Mouse (Mus musculus) CH12.LX (cell line): ENCODE data around the gene Lamtor2. TPM values are rescaled to one million over a fixed set of nuclear protein-coding genes. Genes with fewer than 3 reads are reported as not detected.
"Not testable (repeated sequence)": the region's sequence is repeated elsewhere in the genome, so short reads cannot be mapped to it uniquely, and the experiment has no call there.

Experiments used
- DNase-seq: peaks from one replicate; pipeline ENCODE4 v3.0.0-alpha.2; 2013; ENCODE audit errors: extremely low read depth
- H3K27ac ChIP-seq: 2 replicates; pipeline ENCODE4 v1.5.1; 2012; ENCODE audit warnings: low read depth, mild to moderate bottlenecking, control low read depth, moderate library complexity; ENCODE audit not compliant: insufficient read depth
- H3K27me3 ChIP-seq: replicated peaks from 2 replicates; pipeline ENCODE3; 2012; ENCODE audit warnings: inconsistent platforms
- H3K36me3 ChIP-seq, 2 experiments: replicated peaks in 1 of 2; 2 replicates each; pipeline versions ENCODE3 to v1.6.1; 2012; ENCODE audit warnings: inconsistent platforms in 1 of 2, low read length in 1 of 2, mild to moderate bottlenecking in 1 of 2, mixed read lengths in 1 of 2, moderate library complexity in 1 of 2; ENCODE audit not compliant: control insufficient read depth in 1 of 2, insufficient read depth in 1 of 2
- H3K4me1 ChIP-seq, 2 experiments: 2 replicates each; pipeline ENCODE4 v1.6.1; 2012; ENCODE audit warnings: inconsistent platforms in 1 of 2, moderate library complexity in 1 of 2; ENCODE audit not compliant: insufficient read depth in 2 of 2, control insufficient read depth in 1 of 2
- H3K4me2 ChIP-seq: 2 replicates; pipeline ENCODE4 v1.6.1; 2012; ENCODE audit warnings: low read depth, mild to moderate bottlenecking, control low read depth; ENCODE audit not compliant: poor library complexity, insufficient read depth, severe bottlenecking
- H3K4me3 ChIP-seq, 3 experiments: fragments of 150-350 bp in 1 of 3; sonication (generic) in 1 of 3; replicated peaks in 1 of 3; 2 replicates each; pipeline versions ENCODE3 to v1.5.1; 2011 to 2012; ENCODE audit warnings: low read depth in 2 of 3, low read length in 2 of 3, mild to moderate bottlenecking in 2 of 3, moderate library complexity in 2 of 3, control low read depth in 1 of 3, improper control_type of control experiment in 1 of 3, inconsistent platforms in 1 of 3, mixed read lengths in 1 of 3; ENCODE audit not compliant: poor library complexity in 1 of 3
- H3K79me2 ChIP-seq: replicated peaks from 2 replicates; pipeline ENCODE4 v1.6.1; 2012; ENCODE audit warnings: mild to moderate bottlenecking, moderate library complexity; ENCODE audit not compliant: control insufficient read depth, poor library complexity, insufficient read depth, severe bottlenecking; ENCODE audit errors: extremely low read depth
- H3K9ac ChIP-seq: 2 replicates; pipeline ENCODE4 v1.6.1; 2012; ENCODE audit warnings: low read depth, mild to moderate bottlenecking, control low read depth, moderate library complexity; ENCODE audit not compliant: insufficient read depth
- H3K9me3 ChIP-seq: replicated peaks from 2 replicates; pipeline ENCODE3; 2012; ENCODE audit warnings: low read length, inconsistent platforms, mixed read lengths
- BHLHE40 ChIP-seq: IDR thresholded peaks from 2 replicates; pipeline ENCODE4 v1.6.1; 2011; ENCODE audit warnings: mild to moderate bottlenecking, low read depth, low read length, improper control_type of control experiment
- CHD1 ChIP-seq: IDR thresholded peaks from 2 replicates; pipeline ENCODE4 v1.6.1; 2012; ENCODE audit warnings: low read depth, low read length, improper control_type of control experiment, inconsistent platforms
- ELF1 ChIP-seq: IDR thresholded peaks from 2 replicates; pipeline ENCODE4 v1.6.1; 2014; ENCODE audit warnings: low read depth, mild to moderate bottlenecking, inconsistent platforms, low read length, improper control_type of control experiment
- GABPA ChIP-seq: IDR thresholded peaks from 2 replicates; pipeline ENCODE4 v1.6.1; 2012; ENCODE audit warnings: low read depth, low read length, improper control_type of control experiment, inconsistent platforms; ENCODE audit not compliant: insufficient replicate concordance
- HCFC1 ChIP-seq: IDR thresholded peaks from 2 replicates; pipeline ENCODE4 v1.6.1; 2012; ENCODE audit warnings: low read depth, mild to moderate bottlenecking, inconsistent platforms, low read length, improper control_type of control experiment
- MAFK ChIP-seq: IDR thresholded peaks from 2 replicates; pipeline ENCODE4 v1.6.1; 2011; ENCODE audit warnings: low read length, improper control_type of control experiment; ENCODE audit not compliant: insufficient replicate concordance
- MEF2A ChIP-seq: IDR thresholded peaks from 2 replicates; pipeline ENCODE4 v1.6.1; 2014; ENCODE audit warnings: low read depth, mild to moderate bottlenecking, inconsistent platforms, low read length, improper control_type of control experiment, borderline replicate concordance
- NELFE ChIP-seq: IDR thresholded peaks from 2 replicates; pipeline ENCODE4 v1.6.1; 2011; ENCODE audit warnings: low read depth, low read length, improper control_type of control experiment
- NRF1 ChIP-seq: IDR thresholded peaks from 2 replicates; pipeline ENCODE4 v1.6.1; 2014; ENCODE audit warnings: low read depth, mild to moderate bottlenecking, inconsistent platforms, low read length, improper control_type of control experiment, moderate library complexity
- PAX5 ChIP-seq: IDR thresholded peaks from 2 replicates; pipeline ENCODE4 v1.6.1; 2012; ENCODE audit warnings: low read length, inconsistent platforms, mixed read lengths
- RAD21 ChIP-seq: IDR thresholded peaks from 2 replicates; pipeline ENCODE4 v1.6.1; 2011; ENCODE audit warnings: low read depth, mild to moderate bottlenecking, low read length, improper control_type of control experiment, moderate library complexity
- RCOR1 ChIP-seq: conservative IDR thresholded peaks from 2 replicates; pipeline ENCODE4 v1.6.1; 2012; ENCODE audit warnings: low read depth, mild to moderate bottlenecking, inconsistent platforms, low read length, improper control_type of control experiment
- SIN3A ChIP-seq: IDR thresholded peaks from 2 replicates; pipeline ENCODE4 v1.6.1; 2012; ENCODE audit warnings: low read length, improper control_type of control experiment, inconsistent platforms
- TCF12 ChIP-seq: IDR thresholded peaks from 2 replicates; pipeline ENCODE4 v1.6.1; 2014; ENCODE audit warnings: low read depth, mild to moderate bottlenecking, inconsistent platforms, low read length, improper control_type of control experiment
- UBTF ChIP-seq: IDR thresholded peaks from 2 replicates; pipeline ENCODE4 v1.6.1; 2012; ENCODE audit warnings: low read depth, mild to moderate bottlenecking, inconsistent platforms, low read length, improper control_type of control experiment, moderate library complexity
- USF2 ChIP-seq: conservative IDR thresholded peaks from 2 replicates; pipeline ENCODE4 v1.6.1; 2011; ENCODE audit warnings: low read depth, low read length, improper control_type of control experiment
- ZC3H11A ChIP-seq: IDR thresholded peaks from 2 replicates; pipeline ENCODE4 v1.6.1; 2012; ENCODE audit warnings: low read depth, mild to moderate bottlenecking, inconsistent platforms, low read length, improper control_type of control experiment
- ZKSCAN1 ChIP-seq: IDR thresholded peaks from 2 replicates; pipeline ENCODE4 v1.6.1; 2012; ENCODE audit warnings: low read depth, inconsistent platforms, low read length, improper control_type of control experiment, borderline replicate concordance
- ZMIZ1 ChIP-seq: IDR thresholded peaks from 2 replicates; pipeline ENCODE4 v1.6.1; 2012; ENCODE audit warnings: low read depth, mild to moderate bottlenecking, inconsistent platforms, low read length, improper control_type of control experiment
- ZNF384 ChIP-seq: IDR thresholded peaks from 2 replicates; pipeline ENCODE4 v1.6.1; 2012; ENCODE audit warnings: low read depth, low read length, improper control_type of control experiment, inconsistent platforms
- dilution Hi-C: fragments of 300-500 bp; cut with MboI; formaldehyde crosslinking; loops from 2 replicates; pipeline ENCODE4 v1.14.3; 2020; ENCODE audit warnings: low sequenced_read_pairs; ENCODE audit not compliant: extremely low pct_unique_long_range_greater_than_20kb, extremely low pct_ligation_motif_present
- in situ Hi-C: fragments of 300-500 bp; cut with MboI; formaldehyde crosslinking; loops from 3 replicates; pipeline ENCODE4 v1.14.3; 2019; ENCODE audit warnings: low sequenced_read_pairs, low pct_ligation_motif_present, low pct_unique_long_range_greater_than_20kb, mixed read lengths
- polyA plus RNA-seq: library from polyadenylated mRNA; unstranded; fragments of >175 nt; gene quantifications from 2 replicates; pipeline ENCODE4 v1.2.1, GENCODE M21; 2012; ENCODE audit warnings: low read depth; ENCODE audit not compliant: insufficient read length
- total RNA-seq, 2 experiments: library from RNA; depleted of rRNA; stranded (reverse); fragments of 300-350 nt in 1 of 2; fragments of >200 nt in 1 of 2; gene quantifications; 2 replicates each; pipeline ENCODE4 v1.2.3; 2012 to 2014

The Lamtor2 gene
- total and polyA plus RNA-seq, 3 experiments = 44.0 to 96.6 (median 56.0) TPM

DNA sequence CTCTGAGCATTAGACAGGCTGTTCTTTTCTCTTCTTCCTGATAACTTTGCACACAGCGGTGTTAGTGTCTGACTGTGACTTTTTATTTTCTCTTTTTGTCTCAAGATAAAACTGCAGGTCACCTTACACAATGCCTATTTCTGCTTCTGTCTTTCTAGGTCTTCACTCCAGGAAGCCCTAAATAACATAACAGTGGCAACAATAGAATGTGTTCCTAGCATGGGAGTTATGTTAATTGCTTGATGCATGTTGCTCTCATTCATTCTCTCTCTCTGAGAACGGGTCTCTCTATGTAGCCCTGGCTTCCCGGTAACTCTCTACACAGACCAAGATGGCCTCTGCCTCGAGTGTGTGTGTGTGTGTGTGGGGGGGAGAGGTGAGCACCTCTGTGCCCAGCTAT lies 49.6 kb upstream of the Lamtor2 start:
- Histone ChIP-seq H3K27me3 (no peaks in the 10 kb centered on the region), H3K27ac (no peak overlapping the region), H3K9me3 (no peaks in the 10 kb centered on the region), H3K36me3 (no peaks in the 10 kb centered on the region)
- dilution Hi-C loops = no loop called here
- TF ChIP-seq ZNF384 (no peak), RCOR1 (no peak), HCFC1 (no peak), CHD1 (no peak), ZMIZ1 (no peak), TCF12 (no peak), RAD21 (no peak), NRF1 (no peak), ELF1 (no peak), BHLHE40 (no peak), MAFK (no peak), GABPA (no peak), NELFE (no peak), UBTF (no peak), ZKSCAN1 (no peak), USF2 (no peak), PAX5 (no peak), MEF2A (no peak), ZC3H11A (no peak), SIN3A (no peak)
- TF ChIP-seq, all 38 proteins: peak for 0
- Histone ChIP-seq H3K4me3 (no peak overlapping the region), H3K4me2 (no peak overlapping the region), H3K79me2 (no peaks in the 10 kb centered on the region), H3K9ac (no peak overlapping the region), H3K4me1 (peaks cover 2 to 24% of the 10 kb centered on the region in 2 experiments; a peak in 2 of 4 replicates)
- in situ Hi-C loops = loop anchor here (25.0 kb wide), 1 partner anchor 135 kb away; no protein-coding TSS in a partner anchor
- DNase-seq = no peak

DNA sequence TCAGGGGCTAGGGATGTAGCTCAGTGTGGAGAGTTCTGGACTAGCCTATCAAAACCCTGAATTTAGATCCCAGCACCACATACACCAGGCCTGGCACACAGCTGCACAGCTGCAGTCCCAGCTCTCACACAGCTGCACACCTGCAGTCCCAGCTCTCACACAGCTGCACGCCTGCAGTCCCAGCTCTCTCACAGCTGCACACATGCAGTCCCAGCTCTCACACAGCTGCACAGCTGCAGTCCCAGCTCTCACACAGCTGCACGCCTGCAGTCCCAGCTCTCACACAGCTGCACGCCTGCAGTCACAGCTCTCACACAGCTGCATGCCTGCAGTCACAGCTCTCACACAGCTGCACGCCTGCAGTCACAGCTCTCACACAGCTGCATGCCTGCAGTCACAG lies 43.7 kb upstream of the Lamtor2 start:
- H3K79me2 ChIP-seq, DNase-seq, H3K27ac ChIP-seq, H3K9ac ChIP-seq, H3K27me3 ChIP-seq, H3K9me3 ChIP-seq, H3K36me3 ChIP-seq, H3K4me3 ChIP-seq, dilution Hi-C loops, H3K4me2 ChIP-seq: not testable (repeated sequence)
- TF ChIP-seq TCF12 = peak; percentile 81
- peaks cover 13 to 28% of the 10 kb centered on the region in 2 experiments for H3K4me1 ChIP-seq
- in situ Hi-C loops = loop anchor here (5.0 kb wide), 1 partner anchor 49 kb away; the partner anchor contains the start of gene Rab25
